Mouse (Mus musculus) CH12.LX (cell line): ENCODE results near the gene Mrpl48.

ENCODE experiments used
- CHD1 ChIP-seq: IDR thresholded peaks from 2 replicates; pipeline ENCODE4 v1.6.1; 2012; ENCODE audit warnings: low read depth, low read length, improper control_type of control experiment, inconsistent platforms
- ETS1 ChIP-seq: conservative IDR thresholded peaks from 2 replicates; pipeline ENCODE4 v1.6.1; 2012; ENCODE audit warnings: low read depth, mild to moderate bottlenecking, inconsistent platforms, low read length, improper control_type of control experiment, moderate library complexity
- HCFC1 ChIP-seq: IDR thresholded peaks from 2 replicates; pipeline ENCODE4 v1.6.1; 2012; ENCODE audit warnings: low read depth, mild to moderate bottlenecking, inconsistent platforms, low read length, improper control_type of control experiment
- ZC3H11A ChIP-seq: IDR thresholded peaks from 2 replicates; pipeline ENCODE4 v1.6.1; 2012; ENCODE audit warnings: low read depth, mild to moderate bottlenecking, inconsistent platforms, low read length, improper control_type of control experiment

GRCm38 (mm10) chr7:100547631-100548030 is 60.5 kb downstream of the Mrpl48 start:
- no peak for TF ChIP-seq HCFC1
- no peak for TF ChIP-seq CHD1
- no peak for TF ChIP-seq ETS1
- no peak for TF ChIP-seq ZC3H11A
